Mouse (Mus musculus) midbrain, embryonic 10.5 days (tissue): ENCODE data around the gene Rep15. TPM values are rescaled to one million over a fixed set of nuclear protein-coding genes. Genes with fewer than 3 reads are reported as not detected.

Experiments used
- DNase-seq: peaks from one replicate; pipeline ENCODE4 v3.0.0-alpha.2; 2017; ENCODE audit warnings: low spot score
- H3K27ac ChIP-seq: fragments of 300-500 bp; sonication (generic); replicated peaks from 2 replicates; pipeline ENCODE4 v1.5.1; 2016; ENCODE audit warnings: mild to moderate bottlenecking
- H3K27me3 ChIP-seq: fragments of 300-500 bp; sonication (generic); 2 replicates; pipeline ENCODE4 v1.6.1; 2016; ENCODE audit warnings: low read depth, mild to moderate bottlenecking; ENCODE audit not compliant: poor library complexity, severe bottlenecking
- H3K36me3 ChIP-seq: fragments of 300-500 bp; sonication (generic); 2 replicates; pipeline ENCODE4 v1.6.1; 2016; ENCODE audit warnings: mild to moderate bottlenecking, moderate library complexity
- H3K4me1 ChIP-seq: fragments of 300-500 bp; sonication (generic); 2 replicates; pipeline ENCODE4 v1.6.1; 2016
- H3K4me3 ChIP-seq: fragments of 300-500 bp; sonication (generic); 2 replicates; pipeline ENCODE4 v1.5.1; 2016; ENCODE audit warnings: mild to moderate bottlenecking, moderate library complexity
- H3K9me3 ChIP-seq: fragments of 300-500 bp; sonication (generic); replicated peaks from 2 replicates; pipeline ENCODE4 v1.6.1; 2016; ENCODE audit warnings: mild to moderate bottlenecking
- WGBS: fragments of 180-500 bp; shearing (Covaris S2); methylation state at CpG from one replicate; pipeline ENCODE4 v1.1.7; 2016; 5-methylcytosine and 5-hydroxymethylcytosine counted together
- polyA plus RNA-seq: library from polyadenylated mRNA; unstranded; fragments of >200 nt; fragmentation: Nextera tagmentation; extraction: Ambion mirVana; gene quantifications from 2 replicates; pipeline ENCODE4 v1.2.1, GENCODE M21; 2016

The Rep15 gene
- 0.60 and 0.69 TPM in 2 replicates for polyA plus RNA-seq

GRCm38 (mm10) chr6:147032303-147032925 lies at the start of gene Rep15:
Gene Rep15, plus strand, starts transcription at chr6:147032584.
- H3K4me1 ChIP-seq: no peaks in the 10 kb centered on the region
- H3K27ac ChIP-seq: no peak within 1 kb of the TSS
- DNase-seq: no peak
- 46% methylated on average over 13 of the region's 13 CpGs for WGBS
- H3K4me3 ChIP-seq: no peak within 1 kb of the TSS
- H3K9me3 ChIP-seq: no peaks in the 10 kb centered on the region
- peaks cover 13% of the 10 kb centered on the region for H3K36me3 ChIP-seq
- no peaks in the 10 kb centered on the region for H3K27me3 ChIP-seq

GRCm38 (mm10) chr6:146984569-146984968 lies 47.8 kb upstream of the Rep15 start:
- Histone ChIP-seq H3K4me3 (no peak overlapping the region), H3K36me3 (no peaks in the 10 kb centered on the region), H3K4me1 (peaks cover 5% of the 10 kb centered on the region), H3K9me3 (no peaks in the 10 kb centered on the region), H3K27me3 (no peaks in the 10 kb centered on the region), H3K27ac (no peak overlapping the region)
- DNase-seq: no peak
- WGBS: 76% methylated on average over 3 of the region's 3 CpGs

- WGBS: 47% methylated on average over 5 of the region's 5 CpGs
- no peak overlapping the region for H3K27ac ChIP-seq
- H3K27me3 ChIP-seq: no peaks in the 10 kb centered on the region
- H3K4me1 ChIP-seq: no peaks in the 10 kb centered on the region
- H3K36me3 ChIP-seq: peaks cover 6% of the 10 kb centered on the region; the same call in 1 of the 2 replicates
- H3K4me3 ChIP-seq: no peak overlapping the region
- H3K9me3 ChIP-seq: no peaks in the 10 kb centered on the region
- DNase-seq: peak; percentile 29
Measured at GRCm38 (mm10) chr6:146994236-146994635, 38.1 kb upstream of the Rep15 start.

- no peaks in the 10 kb centered on the region for H3K27me3 ChIP-seq
- H3K4me1 ChIP-seq: no peaks in the 10 kb centered on the region
- H3K9me3 ChIP-seq: no peaks in the 10 kb centered on the region
- no peak for DNase-seq
- no peak overlapping the region for H3K4me3 ChIP-seq
- H3K27ac ChIP-seq: no peak overlapping the region
- peaks cover 6% of the 10 kb centered on the region; the same call in 1 of the 2 replicates for H3K36me3 ChIP-seq
- 86% methylated on average over 2 of the region's 2 CpGs for WGBS
Measured at GRCm38 (mm10) chr6:146995391-146995790, 37.0 kb upstream of the Rep15 start.

- Histone ChIP-seq H3K9me3 (no peaks in the 10 kb centered on the region), H3K4me3 (no peak overlapping the region), H3K27me3 (no peaks in the 10 kb centered on the region), H3K27ac (no peak overlapping the region), H3K36me3 (peaks cover 6% of the 10 kb centered on the region), H3K4me1 (no peaks in the 10 kb centered on the region)
- no peak for DNase-seq
- 87% methylated on average over 6 of the region's 6 CpGs for WGBS
Measured at GRCm38 (mm10) chr6:146995878-146996277, 36.5 kb upstream of the Rep15 start.

- H3K27ac ChIP-seq: no peak overlapping the region
- peaks cover 9% of the 10 kb centered on the region for H3K36me3 ChIP-seq
- WGBS: 92% methylated on average over 6 of the region's 6 CpGs
- H3K4me1 ChIP-seq: no peaks in the 10 kb centered on the region
- DNase-seq: no peak
- no peak overlapping the region for H3K4me3 ChIP-seq
- no peaks in the 10 kb centered on the region for H3K27me3 ChIP-seq
- no peaks in the 10 kb centered on the region for H3K9me3 ChIP-seq
Measured at GRCm38 (mm10) chr6:146997006-146997405, 35.4 kb upstream of the Rep15 start.

GRCm38 (mm10) chr6:146998710-146999109 lies 33.7 kb upstream of the Rep15 start:
- WGBS: 94% methylated on average over 4 of the region's 4 CpGs
- Histone ChIP-seq H3K9me3 (no peaks in the 10 kb centered on the region), H3K27me3 (no peaks in the 10 kb centered on the region), H3K27ac (no peak overlapping the region), H3K4me3 (no peak overlapping the region), H3K36me3 (peaks cover 12% of the 10 kb centered on the region), H3K4me1 (no peaks in the 10 kb centered on the region)
- DNase-seq: no peak

GRCm38 (mm10) chr6:146999302-146999701 lies 33.1 kb upstream of the Rep15 start:
- WGBS: 90% methylated on average over 9 of the region's 9 CpGs
- Histone ChIP-seq H3K36me3 (peaks cover 12% of the 10 kb centered on the region), H3K27ac (no peak overlapping the region), H3K4me3 (no peak overlapping the region), H3K4me1 (no peaks in the 10 kb centered on the region), H3K9me3 (no peaks in the 10 kb centered on the region), H3K27me3 (no peaks in the 10 kb centered on the region)
- no peak for DNase-seq

- Histone ChIP-seq H3K27me3 (no peaks in the 10 kb centered on the region), H3K4me3 (no peak overlapping the region), H3K4me1 (no peaks in the 10 kb centered on the region), H3K36me3 (peaks cover 12% of the 10 kb centered on the region), H3K9me3 (no peaks in the 10 kb centered on the region), H3K27ac (no peak overlapping the region)
- 82% methylated on average over 2 of the region's 2 CpGs for whole genome bisulfite sequencing
- DNase-seq: no peak
Measured at GRCm38 (mm10) chr6:146999755-147000154, 32.6 kb upstream of the Rep15 start.

GRCm38 (mm10) chr6:147008148-147008547 lies 24.2 kb upstream of the Rep15 start:
- Histone ChIP-seq H3K9me3 (no peaks in the 10 kb centered on the region), H3K27ac (no peak overlapping the region), H3K4me1 (no peaks in the 10 kb centered on the region), H3K4me3 (no peak overlapping the region), H3K27me3 (no peaks in the 10 kb centered on the region), H3K36me3 (0 out of 2 replicates have a peak, but pooled peaks cover 3% of the 10 kb centered on the region)
- peak; percentile 50 for DNase-seq
- WGBS: 65% methylated on average over 3 of the region's 3 CpGs

GRCm38 (mm10) chr6:147010358-147010757 lies 22.0 kb upstream of the Rep15 start:
- WGBS: 93% methylated on average over 6 of the region's 6 CpGs
- no peak for DNase-seq
- Histone ChIP-seq H3K4me3 (no peak overlapping the region), H3K27ac (no peak overlapping the region), H3K4me1 (no peaks in the 10 kb centered on the region), H3K36me3 (peaks cover 3% of the 10 kb centered on the region; the same call in 1 of the 2 replicates), H3K9me3 (no peaks in the 10 kb centered on the region), H3K27me3 (no peaks in the 10 kb centered on the region)

- H3K9me3 ChIP-seq: no peaks in the 10 kb centered on the region
- H3K36me3 ChIP-seq: peaks cover 3% of the 10 kb centered on the region; the same call in 1 of the 2 replicates
- no peaks in the 10 kb centered on the region for H3K27me3 ChIP-seq
- no peaks in the 10 kb centered on the region for H3K4me1 ChIP-seq
- H3K4me3 ChIP-seq: no peak overlapping the region
- 91% methylated on average over 15 of the region's 15 CpGs for WGBS
- H3K27ac ChIP-seq: no peak overlapping the region
- DNase-seq: no peak
Measured at GRCm38 (mm10) chr6:147010811-147011520, 21.4 kb upstream of the Rep15 start.

- H3K27me3 ChIP-seq: no peaks in the 10 kb centered on the region
- no peaks in the 10 kb centered on the region for H3K9me3 ChIP-seq
- DNase-seq: no peak
- no peak overlapping the region for H3K27ac ChIP-seq
- H3K4me1 ChIP-seq: no peaks in the 10 kb centered on the region
- H3K4me3 ChIP-seq: no peak overlapping the region
- peaks cover 3% of the 10 kb centered on the region; the same call in 1 of the 2 replicates for H3K36me3 ChIP-seq
- WGBS: 72% methylated on average over 6 of the region's 6 CpGs
Measured at GRCm38 (mm10) chr6:147011555-147011954, 20.8 kb upstream of the Rep15 start.
